Mouse (Mus musculus): ENCODE results near the gene AF067063. TPM values are rescaled to one million over a fixed set of nuclear protein-coding genes. Genes with fewer than 3 reads are reported as not detected.

AF067063 gene
- total RNA-seq, 1 experiment from 2014 or later: not detected

Other genes with a start within 250 kb of the AF067063 start
- gene Ccl28, start 206.4 kb downstream of the AF067063 start, total RNA-seq (2021): 0.33 and 0.88 TPM in 2 replicates
- 548 and 767 TPM in 2 replicates for gene Hmgcs1, start 139.8 kb downstream of the AF067063 start, total RNA-seq (2021)
- gene Nim1k, start 74.3 kb downstream of the AF067063 start, total RNA-seq (2021): 2.6 and 3.6 TPM in 2 replicates
- gene Zfp131, start 39.3 kb downstream of the AF067063 start, total RNA-seq (2021): 32.4 and 37.4 TPM in 2 replicates
- not detected in 2 replicates for gene D13Ertd608e, start 5.8 kb upstream of the AF067063 start, total RNA-seq (2021)
- not detected in 2 replicates for gene Tcstv1, start 64.6 kb upstream of the AF067063 start, total RNA-seq (2021)
- gene Gm21761, start 99.1 kb upstream of the AF067063 start, total RNA-seq (2021): not detected in 2 replicates
- not detected in 2 replicates for gene B020031M17Rik, start 120.6 kb upstream of the AF067063 start, total RNA-seq (2021)
- gene Gm36079, start 196.8 kb upstream of the AF067063 start, total RNA-seq (2021): not detected in 2 replicates
- 0.12 TPM in 1 of 2 replicates, not detected in the other for gene Gm21188, start 222.0 kb upstream of the AF067063 start, total RNA-seq (2021)